Mouse (Mus musculus): Measurements from ENCODE around the gene Olfm1.
A peak's percentile ranks its signal among the peaks of the same experiment; 100 is the strongest.

DNA sequence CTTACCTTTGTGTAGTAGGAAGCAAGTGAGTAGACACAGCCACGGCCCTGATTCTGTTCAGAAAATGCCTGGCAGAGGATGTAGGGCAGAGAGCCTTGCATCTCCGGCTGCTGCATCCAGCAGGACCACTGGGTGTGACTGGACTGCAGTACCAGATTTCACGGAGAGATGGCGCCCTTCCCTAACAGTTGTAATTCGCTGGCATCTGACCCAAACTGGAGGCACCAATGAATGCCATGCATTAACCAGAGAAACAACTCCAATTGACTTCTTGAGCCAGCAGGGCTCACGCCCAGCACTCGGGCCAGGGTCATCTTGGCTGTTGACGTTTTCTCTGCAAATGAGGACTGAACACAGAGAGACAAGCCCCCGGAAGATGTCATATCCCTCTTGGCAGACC is 11.4 kb downstream of the Olfm1 start:
- TF ChIP-seq CTCF (IDR thresholded peaks at IDR 0.05; ENCODE audit: insufficient read depth, low read depth, low read length) (peak; percentile 67), POLR2A (IDR thresholded peaks at IDR 0.05; ENCODE audit: insufficient read depth, low read depth, low read length) (no peak)
